Mouse (Mus musculus) lung, adult 10 weeks (tissue): ENCODE measurements around the gene Dok5. TPM values are rescaled to one million over a fixed set of nuclear protein-coding genes. Genes with fewer than 3 reads are reported as not detected.

Source experiments
- polyA plus RNA-seq: library from polyadenylated mRNA; stranded (reverse); fragments of 350-450 nt; fragmentation: Illumina TruSeq; extraction: RNeasy Lipid Tissue Mini Kit (QIAGEN cat#74804); gene quantifications from one replicate; pipeline ENCODE4 v1.2.3, GENCODE M21; 2014; ENCODE audit warnings: low read depth, low replicate concordance; ENCODE audit not compliant: insufficient read depth

The Dok5 gene
- 0.13 TPM for polyA plus RNA-seq

DNA sequence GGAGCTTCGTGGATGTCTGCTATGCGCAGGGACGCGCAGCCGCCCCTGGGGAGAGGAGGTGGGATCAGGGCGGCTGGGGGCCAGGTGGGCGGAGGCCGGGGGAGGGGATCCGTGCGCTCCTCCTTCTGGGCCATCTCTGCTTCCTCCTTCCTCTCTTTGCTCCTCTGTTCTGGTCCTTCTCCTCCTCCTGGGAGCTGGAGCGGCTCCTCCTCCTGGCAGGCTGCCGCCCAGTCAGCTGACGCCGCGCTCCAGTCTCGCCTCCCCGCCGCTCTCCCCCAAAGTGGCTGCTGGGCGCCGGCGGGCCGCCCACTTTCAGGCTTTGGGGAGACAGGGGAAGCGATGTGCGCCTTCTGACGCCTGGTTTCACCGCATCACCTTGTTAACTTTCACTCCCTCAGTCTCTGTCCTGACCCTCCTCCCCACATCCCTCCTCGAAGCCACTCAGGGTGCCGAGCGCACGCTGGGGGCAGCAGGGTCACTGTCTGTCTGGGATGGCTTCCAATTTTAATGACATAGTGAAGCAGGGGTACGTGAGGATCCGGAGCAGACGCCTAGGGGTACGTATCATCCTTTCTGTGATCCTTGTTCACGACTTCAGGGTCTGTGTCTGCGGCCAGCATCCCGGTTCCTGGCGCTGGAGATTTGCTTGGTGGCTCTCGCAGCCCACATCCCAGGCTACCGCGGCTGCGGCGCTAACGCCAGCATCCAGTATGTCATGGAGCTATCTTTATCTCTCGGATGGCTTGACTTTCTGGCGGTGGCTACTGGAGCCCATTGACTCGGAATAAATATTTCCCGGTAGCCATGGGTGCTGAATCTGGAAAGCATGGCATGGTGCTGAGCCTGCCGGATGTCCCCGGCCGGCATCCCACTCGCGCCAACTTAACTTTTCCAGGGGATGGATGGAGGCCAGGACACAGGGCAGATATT lies at the start of gene Dok5:
Gene Dok5, plus strand, starts transcription at position 176 of the 930 bp plus-strand sequence.

Other genes with a start within 250 kb of the Dok5 start
- gene Pfdn4, start 235.4 kb upstream of the Dok5 start, polyA plus RNA-seq: 40.4 TPM
- not detected for gene Cyp24a1, start 234.7 kb upstream of the Dok5 start, polyA plus RNA-seq
- not detected for gene 4930470P17Rik, start 129.8 kb upstream of the Dok5 start, polyA plus RNA-seq